Mouse (Mus musculus) liver, adult 2 months (tissue): ENCODE data around the gene Csmd2.

Experiments
- CTCF ChIP-seq: fragments of 200-500 bp; IDR thresholded peaks from 2 replicates; pipeline ENCODE4 v1.5.1; 2011; ENCODE audit warnings: low read depth, low read length, control low read depth
- POLR2A ChIP-seq: fragments of 200-500 bp; IDR thresholded peaks from 2 replicates; pipeline ENCODE4 v1.6.1; 2011; ENCODE audit warnings: low read length, control low read depth; ENCODE audit not compliant: insufficient read depth; ENCODE audit errors: extremely low read depth

DNA sequence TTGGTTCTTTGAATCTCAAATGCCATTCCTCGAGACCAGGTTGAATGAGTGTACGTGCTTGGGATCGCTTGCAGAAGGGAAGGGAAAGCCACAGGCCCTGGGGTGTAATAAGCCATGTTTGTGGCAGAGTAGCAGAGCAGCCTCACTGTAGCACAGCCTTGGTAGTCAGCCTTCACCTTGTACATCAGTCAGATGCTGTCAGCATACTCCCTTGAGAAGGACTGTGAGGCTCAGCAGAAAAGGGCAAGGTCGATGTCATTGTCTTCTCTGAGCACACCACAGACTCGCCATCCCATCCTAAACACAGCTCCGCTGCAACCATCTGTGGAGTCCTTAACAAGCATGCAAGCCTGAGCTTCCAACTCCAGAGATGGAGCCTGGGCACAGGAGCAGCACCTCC lies 533.6 kb downstream of the Csmd2 start:
- TF ChIP-seq POLR2A: no peak
- no peak for TF ChIP-seq CTCF
